ENCODE assay signal across 27 mouse cellular contexts in the genomic region with DNA sequence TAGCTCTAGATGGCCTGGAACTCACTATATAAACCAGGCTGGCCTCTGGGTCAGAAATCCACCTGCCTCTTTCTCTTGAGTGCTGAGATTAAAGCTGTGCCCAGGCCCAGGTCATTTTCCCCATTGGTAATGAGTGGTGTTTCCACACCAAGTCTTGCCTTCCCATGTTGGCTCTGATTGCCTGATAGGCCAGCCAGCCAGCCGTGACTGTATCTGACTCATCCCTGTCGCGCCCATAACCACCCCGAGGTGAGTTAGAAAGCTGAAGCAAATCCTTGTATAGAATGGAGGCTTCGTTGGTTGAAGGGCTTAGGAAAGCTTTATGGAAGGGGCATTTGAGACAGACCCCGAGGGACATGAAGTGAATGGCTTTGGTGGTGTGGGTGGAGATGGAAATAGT. TPM values are rescaled to one million over a fixed set of nuclear protein-coding genes. Genes with fewer than 3 reads are reported as not detected.
A peak's percentile ranks its signal among the peaks of the same experiment; 100 is the strongest.
DNase-seq lines count a peak whose midpoint lies in the region; ATAC-seq lines count a peak whose summit lies in the region.
"Had no signal": no experiment of that assay in that cellular context is flagged by ENCODE, and none has a peak within 500 bp of the region (broad histone marks: within the 10 kb centered on the region; RNA-seq: fewer than 3 reads in every experiment).

No protein-coding gene starts in this region.

- no peak overlapping the region for H3K4me2 ChIP-seq in forebrain, embryonic 12.5 days
- H3K4me2 ChIP-seq in forebrain, embryonic 16.5 days (ENCODE audit: low read length), result no peak overlapping the region
- H3K4me2 ChIP-seq in midbrain, embryonic 15.5 days, result no peak overlapping the region
- H3K4me2 ChIP-seq: heart, embryonic 12.5 days; intestine, embryonic 15.5 days; kidney, embryonic 15.5 days; liver, embryonic 13.5 days; lung, embryonic 14.5 days; stomach, embryonic 15.5 days had no signal

- no peak for ATAC-seq in forebrain, embryonic 12.5 days (ENCODE audit: low FRiP score)
- no peak for ATAC-seq in forebrain, embryonic 16.5 days
- ATAC-seq in midbrain, embryonic 15.5 days (replicated peaks), result no peak
- ATAC-seq: hindbrain, embryonic 16.5 days; intestine, embryonic 15.5 days; midbrain, embryonic 16.5 days had no signal

- 91% methylated on average over 6 of the region's 6 CpGs for WGBS in forebrain, embryonic 12.5 days
- WGBS in forebrain, embryonic 16.5 days, result 94% methylated on average over 6 of the region's 6 CpGs
- WGBS in midbrain, embryonic 15.5 days, result 81% methylated on average over 6 of the region's 6 CpGs

- H3K36me3 ChIP-seq in forebrain, embryonic 12.5 days (replicated peaks), result peaks cover 62% of the 10 kb centered on the region
- 0 out of 2 replicates have a peak, but pooled peaks cover 6% of the 10 kb centered on the region for H3K36me3 ChIP-seq in forebrain, embryonic 16.5 days (ENCODE audit: control insufficient read depth, insufficient read depth)
- H3K36me3 ChIP-seq in midbrain, embryonic 15.5 days (replicated peaks), result peaks cover 27% of the 10 kb centered on the region

- no peaks in the 10 kb centered on the region for H3K27me3 ChIP-seq in forebrain, embryonic 12.5 days
- H3K27me3 ChIP-seq in forebrain, embryonic 16.5 days (replicated peaks; ENCODE audit: control insufficient read depth, insufficient read depth, low read length), result no peaks in the 10 kb centered on the region
- H3K27me3 ChIP-seq in midbrain, embryonic 15.5 days (replicated peaks), result no peaks in the 10 kb centered on the region
- H3K27me3 ChIP-seq: heart, embryonic 12.5 days; intestine, embryonic 15.5 days; kidney, embryonic 15.5 days; stomach, embryonic 15.5 days had no signal

- 0 out of 2 replicates have a peak overlapping the region, but pooled peaks have one; percentile 17 for H3K9ac ChIP-seq in forebrain, embryonic 12.5 days
- H3K9ac ChIP-seq in forebrain, embryonic 16.5 days (replicated peaks; ENCODE audit: low read depth, low read length), result no peak overlapping the region
- no peak overlapping the region for H3K9ac ChIP-seq in midbrain, embryonic 15.5 days
- H3K9ac ChIP-seq: heart, embryonic 12.5 days; intestine, embryonic 15.5 days; kidney, embryonic 15.5 days; liver, embryonic 13.5 days; lung, embryonic 14.5 days; stomach, embryonic 15.5 days had no signal

- H3K4me3 ChIP-seq in forebrain, embryonic 12.5 days (replicated peaks), result no peak overlapping the region
- no peak overlapping the region for H3K4me3 ChIP-seq in forebrain, embryonic 16.5 days (replicated peaks; ENCODE audit: low read length)
- H3K4me3 ChIP-seq in midbrain, embryonic 15.5 days, result no peak overlapping the region
- H3K4me3 ChIP-seq: embryonic facial prominence, embryonic 10.5 days; forebrain, embryonic 10.5 days; heart, embryonic 12.5 days; hindbrain, embryonic 10.5 days; intestine, embryonic 15.5 days; kidney, embryonic 15.5 days; liver, embryonic 13.5 days; stomach, embryonic 15.5 days had no signal

- no peak overlapping the region for H3K27ac ChIP-seq in forebrain, embryonic 12.5 days
- no peak overlapping the region for H3K27ac ChIP-seq in forebrain, embryonic 16.5 days (ENCODE audit: low read length)
- no peak overlapping the region for H3K27ac ChIP-seq in midbrain, embryonic 15.5 days
- H3K27ac ChIP-seq: embryonic facial prominence, embryonic 10.5 days; forebrain, embryonic 10.5 days; hindbrain, embryonic 10.5 days; intestine, embryonic 15.5 days; kidney, embryonic 15.5 days; liver, embryonic 13.5 days; stomach, embryonic 15.5 days had no signal

- no peaks in the 10 kb centered on the region for H3K9me3 ChIP-seq in forebrain, embryonic 12.5 days
- H3K9me3 ChIP-seq in forebrain, embryonic 16.5 days (ENCODE audit: control insufficient read depth, low read length), result no peaks in the 10 kb centered on the region
- H3K9me3 ChIP-seq in midbrain, embryonic 15.5 days, result no peaks in the 10 kb centered on the region
- H3K9me3 ChIP-seq: embryonic facial prominence, embryonic 10.5 days; forebrain, embryonic 10.5 days; heart, embryonic 12.5 days; hindbrain, embryonic 10.5 days; intestine, embryonic 15.5 days; kidney, embryonic 15.5 days; liver, embryonic 13.5 days; stomach, embryonic 15.5 days had no signal

- no peaks in the 10 kb centered on the region for H3K4me1 ChIP-seq in forebrain, embryonic 12.5 days
- H3K4me1 ChIP-seq in forebrain, embryonic 16.5 days (replicated peaks; ENCODE audit: control insufficient read depth, insufficient read depth, low read length), result no peaks in the 10 kb centered on the region
- no peaks in the 10 kb centered on the region for H3K4me1 ChIP-seq in midbrain, embryonic 15.5 days
- H3K4me1 ChIP-seq: embryonic facial prominence, embryonic 10.5 days; forebrain, embryonic 10.5 days; heart, embryonic 12.5 days; intestine, embryonic 15.5 days; kidney, embryonic 15.5 days; liver, embryonic 13.5 days; stomach, embryonic 15.5 days had no signal

- DNase-seq in 416B (ENCODE audit: low read depth), result peak; percentile 29
- peak; percentile 82 for DNase-seq in NIH3T3 (ENCODE audit: low read depth)
- peak; percentile 37 for DNase-seq in brain, adult 2 months (ENCODE audit: low read depth, low spot score)
- DNase-seq in embryo, embryonic 10 days (ENCODE audit: low spot score), result no peak
- DNase-seq in kidney, adult 8-10 months, result no peak
- DNase-seq: cerebellum, adult 9-10 months; heart, adult 18-20 months; heart, postnatal 10 days; kidney, postnatal 36 days; liver, embryonic 13.5 days; lung, embryonic 14.5 days; lung, postnatal 36 days; right cerebral cortex, adult 18-20 months; thymus, adult 2 months; thymus, postnatal 4 days had no signal

RNA-seq across cellular contexts. Expression of gene Kif1c, which starts 15.5 kb away (rescaled TPM):
- 1.7 and 3.2 TPM in 2 replicates for polyA plus RNA-seq in forebrain, embryonic 12.5 days (2016; fragmentation: Nextera tagmentation; extraction: Ambion mirVana)
- polyA plus RNA-seq in forebrain, embryonic 16.5 days (2015; fragmentation: Nextera tagmentation; extraction: Ambion mirVana), result 1.4 and 1.5 TPM in 2 replicates
- 1.9 TPM in 2 replicates for polyA plus RNA-seq in midbrain, embryonic 15.5 days (2015; fragmentation: Nextera tagmentation; extraction: Ambion mirVana)

RNA-seq across cellular contexts. Expression of gene Inca1, which starts 15.9 kb away (rescaled TPM):
- 0.55 and 0.96 TPM in 2 replicates for polyA plus RNA-seq in forebrain, embryonic 12.5 days (2016; fragmentation: Nextera tagmentation; extraction: Ambion mirVana)
- polyA plus RNA-seq in forebrain, embryonic 16.5 days (2015; fragmentation: Nextera tagmentation; extraction: Ambion mirVana), result 0.61 and 1.3 TPM in 2 replicates
- 1.0 and 1.7 TPM in 2 replicates for polyA plus RNA-seq in midbrain, embryonic 15.5 days (2015; fragmentation: Nextera tagmentation; extraction: Ambion mirVana)

RNA-seq across cellular contexts. Expression of gene Camta2, which starts 27.9 kb away (rescaled TPM):
- polyA plus RNA-seq in forebrain, embryonic 12.5 days (2016; fragmentation: Nextera tagmentation; extraction: Ambion mirVana), result 12.6 and 13.9 TPM in 2 replicates
- polyA plus RNA-seq in forebrain, embryonic 16.5 days (2015; fragmentation: Nextera tagmentation; extraction: Ambion mirVana), result 17.2 and 21.3 TPM in 2 replicates
- 23.5 and 25.0 TPM in 2 replicates for polyA plus RNA-seq in midbrain, embryonic 15.5 days (2015; fragmentation: Nextera tagmentation; extraction: Ambion mirVana)

RNA-seq across cellular contexts. Expression of gene Spag7, which starts 46.6 kb away (rescaled TPM):
- polyA plus RNA-seq in forebrain, embryonic 12.5 days (2016; fragmentation: Nextera tagmentation; extraction: Ambion mirVana), result 144 and 149 TPM in 2 replicates
- 119 and 146 TPM in 2 replicates for polyA plus RNA-seq in forebrain, embryonic 16.5 days (2015; fragmentation: Nextera tagmentation; extraction: Ambion mirVana)
- 171 and 173 TPM in 2 replicates for polyA plus RNA-seq in midbrain, embryonic 15.5 days (2015; fragmentation: Nextera tagmentation; extraction: Ambion mirVana)

RNA-seq across cellular contexts. Expression of gene Zfp3, which starts 48.2 kb away (rescaled TPM):
- polyA plus RNA-seq in forebrain, embryonic 12.5 days (2016; fragmentation: Nextera tagmentation; extraction: Ambion mirVana), result 10.7 and 11.4 TPM in 2 replicates
- 18.2 and 18.9 TPM in 2 replicates for polyA plus RNA-seq in forebrain, embryonic 16.5 days (2015; fragmentation: Nextera tagmentation; extraction: Ambion mirVana)
- 16.7 and 16.8 TPM in 2 replicates for polyA plus RNA-seq in midbrain, embryonic 15.5 days (2015; fragmentation: Nextera tagmentation; extraction: Ambion mirVana)

Comparison
In these comparisons a context has a peak if more than half of its experiments do, and no peak if none do; other contexts are left out.
1. DNase-seq: peak in 416B (single experiment), NIH3T3 (single experiment) and brain, adult 2 months (single experiment); none in embryo, embryonic 10 days (single experiment) and kidney, adult 8-10 months (0 of 2).